Mouse (Mus musculus) left cerebral cortex, postnatal 4 days (tissue): ENCODE measurements around the gene Dnah5. TPM values are rescaled to one million over a fixed set of nuclear protein-coding genes. Genes with fewer than 3 reads are reported as not detected.
A peak's percentile ranks its signal among the peaks of the same experiment; 100 is the strongest.
"Not testable (repeated sequence)": the region's sequence is repeated elsewhere in the genome, so short reads cannot be mapped to it uniquely, and the experiment has no call there.

ENCODE experiments used
- DNase-seq: peaks from one replicate; pipeline ENCODE4 v3.0.0-alpha.2; 2022
- intact Hi-C: fragments of 180-260 bp; cut with DNase I; formaldehyde crosslinking; loops from one replicate; pipeline ENCODE4 v1.15.1; 2025
- total RNA-seq, 2 experiments: library from RNA; stranded (reverse); gene quantifications; 2 replicates each; pipeline ENCODE4 v1.2.3; 2021

Gene Dnah5
- total RNA-seq, 2 experiments from 2014 or later, result 4.0 to 4.2 TPM

DNA sequence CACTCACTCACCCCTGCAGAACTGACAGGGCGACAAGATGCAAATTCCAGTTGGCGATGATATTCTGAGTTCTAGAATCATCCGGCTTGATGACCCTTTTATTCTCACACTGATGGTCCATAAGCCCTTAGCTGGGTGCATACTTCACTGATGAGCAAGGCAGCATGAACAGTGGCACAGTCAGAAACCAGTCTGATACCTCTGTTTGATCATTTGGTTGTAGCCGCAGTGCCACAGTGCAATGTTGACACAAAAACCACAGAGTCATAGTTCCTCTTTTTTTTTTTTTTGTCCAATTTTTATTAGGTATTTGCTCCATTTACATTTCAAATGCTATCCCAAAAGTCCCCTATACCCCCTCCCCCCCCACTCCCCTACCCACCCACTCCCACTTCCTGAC lies 95.9 kb downstream of the Dnah5 start:
- intact Hi-C loops, result no loop called here
- DNase-seq, result no peak

DNA sequence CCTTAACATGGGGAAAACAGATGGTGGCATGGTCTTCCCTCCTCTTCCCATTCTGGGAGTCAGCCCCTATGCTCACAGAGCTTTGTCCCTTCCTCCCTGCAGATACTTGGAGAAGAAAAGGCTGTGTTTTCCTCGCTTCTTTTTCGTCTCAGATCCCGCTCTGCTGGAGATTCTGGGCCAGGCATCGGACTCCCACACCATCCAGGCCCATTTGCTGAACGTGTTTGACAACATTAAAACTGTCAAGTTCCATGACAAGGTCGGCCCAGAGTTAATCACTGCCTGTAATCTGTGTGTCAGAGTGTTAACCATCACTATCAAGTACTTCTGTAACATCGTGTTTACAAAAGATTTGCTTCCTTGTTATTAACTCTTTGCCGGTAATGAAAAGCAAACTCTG lies 103.6 kb downstream of the Dnah5 start:
- intact Hi-C loops, result no loop called here
- DNase-seq, result no peak

DNA sequence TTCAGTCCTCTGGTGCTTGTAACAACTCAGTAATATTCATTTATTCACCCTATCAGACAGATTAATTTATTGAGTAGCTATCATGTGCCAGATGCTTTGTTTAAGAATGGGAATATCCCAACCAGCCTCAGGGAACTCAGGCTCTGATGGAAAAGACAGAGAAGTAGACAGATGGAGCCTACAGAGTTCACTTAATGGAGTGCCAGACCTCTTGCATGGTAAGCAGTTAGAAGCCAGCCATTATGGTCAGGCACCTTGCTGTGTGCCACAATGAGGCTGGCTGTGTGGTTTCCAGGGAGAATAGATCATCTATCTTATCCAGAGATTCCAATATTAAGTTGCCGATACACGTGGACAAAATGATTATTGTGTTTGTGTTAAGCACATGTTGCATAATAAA lies 104.3 kb downstream of the Dnah5 start:
- intact Hi-C loops, result no loop called here
- no peak for DNase-seq

DNA sequence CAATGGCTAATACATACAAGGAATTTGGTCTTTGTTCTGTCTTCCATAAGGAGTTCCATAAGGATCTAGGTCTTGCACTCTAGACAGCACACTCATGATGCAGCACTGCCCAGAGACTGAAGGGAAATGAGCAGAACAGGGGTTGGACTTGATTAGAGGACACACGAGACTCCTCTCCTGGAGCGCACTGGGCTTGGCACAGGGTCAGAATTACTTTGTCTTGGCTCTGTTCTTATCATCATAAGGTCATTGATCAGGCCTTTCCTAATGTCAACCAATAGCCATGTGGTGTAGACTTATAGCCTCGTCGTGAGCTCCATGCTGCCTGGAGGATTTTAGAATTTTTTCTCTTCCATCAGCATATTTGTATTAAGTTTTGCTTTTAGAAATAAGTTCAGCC lies 107.0 kb downstream of the Dnah5 start:
- intact Hi-C loops, result no loop called here
- DNase-seq, result no peak

DNA sequence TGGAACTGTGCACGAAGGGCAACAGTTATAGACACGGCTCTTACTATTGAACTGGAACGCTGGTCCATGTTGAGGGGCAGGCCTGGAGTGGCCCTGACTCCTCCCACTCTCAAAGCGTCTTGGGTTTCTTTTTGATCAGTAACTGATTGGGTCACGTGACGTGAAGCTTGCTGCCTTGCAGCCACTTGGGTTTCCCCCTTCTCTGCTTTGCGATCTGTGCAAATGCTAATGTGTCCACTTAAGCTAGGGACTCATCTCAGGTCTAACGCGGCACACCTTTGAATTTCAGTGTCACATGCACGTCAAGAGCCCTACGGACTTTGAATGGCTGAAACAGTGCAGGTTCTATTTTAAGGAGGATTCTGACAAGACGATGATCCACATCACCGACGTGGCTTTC lies 109.9 kb downstream of the Dnah5 start:
- no peak for DNase-seq
- intact Hi-C loops, result no loop called here

DNA sequence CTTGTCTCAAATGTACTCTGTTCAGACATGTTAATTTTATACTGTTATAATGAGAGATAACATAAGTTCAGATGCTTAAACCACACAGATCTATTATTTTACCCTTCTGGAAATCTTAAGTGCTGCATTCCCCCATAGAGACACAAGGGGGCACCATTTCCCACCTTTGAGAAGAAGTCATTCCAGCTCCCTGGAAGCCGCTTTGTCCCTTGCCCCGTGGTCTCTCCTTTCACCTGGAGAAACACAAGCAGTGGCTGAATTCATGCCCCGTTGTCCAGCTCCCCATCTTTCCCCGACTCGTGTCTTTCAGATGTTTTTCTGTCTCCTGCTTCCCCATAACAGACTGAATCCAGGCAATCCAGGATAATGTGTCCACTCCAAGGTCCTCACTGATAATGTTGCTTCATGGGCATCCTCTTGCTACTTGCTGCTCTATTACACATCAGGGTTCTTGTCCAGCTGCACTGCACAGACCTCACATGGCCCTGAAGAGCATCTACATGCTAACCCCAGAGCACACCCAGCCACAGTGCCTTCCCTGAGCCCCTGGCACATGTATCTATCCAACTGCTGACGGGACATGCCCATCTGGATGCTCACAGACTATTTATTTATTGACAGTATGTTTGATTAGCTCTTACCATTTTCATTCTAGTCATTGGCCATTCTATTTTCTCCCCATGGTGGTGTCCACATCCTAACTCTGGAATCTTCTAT lies 112.4 kb downstream of the Dnah5 start:
- intact Hi-C loops, result no loop called here
- DNase-seq, result peak; percentile 61

DNA sequence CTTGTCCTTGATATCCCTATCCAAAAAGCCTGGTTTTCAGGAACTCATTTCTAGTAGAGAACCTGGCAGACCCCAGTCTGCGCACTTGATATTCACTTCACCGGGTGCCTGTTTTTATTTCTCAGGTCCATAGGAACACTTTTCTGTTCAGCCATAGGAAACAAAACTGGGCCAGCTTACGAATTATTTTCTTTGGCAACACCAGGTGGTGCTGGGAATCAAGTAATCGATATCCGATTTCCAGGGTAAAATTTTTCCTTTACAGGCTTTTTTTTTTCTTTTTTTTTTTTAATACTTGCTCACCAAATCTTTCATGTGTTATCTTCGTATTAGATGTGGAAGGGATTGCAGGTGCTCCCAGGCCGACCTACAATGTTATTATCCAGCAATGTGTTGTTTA lies 119.0 kb downstream of the Dnah5 start:
- intact Hi-C loops, result no loop called here
- DNase-seq, result no peak

DNA sequence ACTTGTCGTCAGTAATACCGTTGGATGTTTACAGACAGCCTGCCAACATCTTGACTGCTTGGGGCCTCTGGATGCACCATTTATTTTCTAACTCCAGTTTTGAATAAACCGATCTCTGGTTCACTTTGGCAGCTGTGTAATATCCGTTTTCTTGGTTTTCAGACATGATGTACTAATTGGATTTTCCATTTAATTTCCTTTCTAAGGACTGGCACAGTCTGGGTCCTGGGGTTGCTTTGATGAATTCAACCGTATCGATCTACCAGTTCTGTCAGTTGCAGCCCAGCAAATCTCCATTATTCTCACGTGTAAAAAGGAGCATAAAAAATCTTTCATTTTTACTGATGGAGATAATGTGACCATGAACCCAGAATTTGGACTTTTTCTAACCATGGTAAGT lies 123.4 kb downstream of the Dnah5 start:
- intact Hi-C loops, result no loop called here
- DNase-seq, result no peak

DNA sequence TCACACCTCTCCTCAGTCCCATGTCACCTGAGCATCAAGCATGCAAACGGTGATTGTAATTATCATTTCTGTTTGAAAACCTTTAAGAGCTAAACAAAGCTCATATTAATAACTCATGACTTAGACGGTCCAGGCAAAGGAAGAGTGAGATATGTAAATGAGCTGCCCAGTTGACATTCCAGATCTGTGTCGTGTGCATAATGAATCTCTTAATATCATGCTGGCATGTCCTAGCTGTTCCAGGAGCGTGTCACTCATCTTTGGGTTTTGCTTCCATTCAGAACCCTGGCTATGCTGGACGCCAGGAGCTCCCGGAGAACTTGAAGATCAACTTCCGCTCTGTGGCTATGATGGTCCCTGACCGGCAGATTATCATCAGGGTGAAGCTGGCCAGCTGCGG lies 123.9 kb downstream of the Dnah5 start:
- intact Hi-C loops, result no loop called here
- DNase-seq, result peak; percentile 12

DNA sequence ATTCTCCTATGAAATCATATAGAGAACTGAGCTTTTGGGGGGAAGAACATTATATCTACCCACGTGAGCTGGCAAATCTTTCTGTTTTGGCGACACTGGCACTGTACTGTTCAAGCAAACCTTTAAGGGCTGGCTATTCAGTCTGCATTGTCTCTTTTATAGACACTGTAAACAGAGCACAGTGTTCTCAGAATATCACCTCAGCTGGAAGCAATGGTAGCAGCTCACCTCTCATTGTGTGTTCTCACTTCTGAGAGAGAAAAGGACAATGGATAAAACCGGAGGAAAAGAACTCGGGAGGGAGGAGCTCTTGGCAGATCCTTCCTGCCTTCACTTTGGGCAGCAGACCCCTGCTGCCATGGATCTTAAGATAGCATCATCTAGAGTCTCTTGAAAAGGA lies 137.6 kb downstream of the Dnah5 start:
- DNase-seq, result no peak
- intact Hi-C loops, result no loop called here

DNA sequence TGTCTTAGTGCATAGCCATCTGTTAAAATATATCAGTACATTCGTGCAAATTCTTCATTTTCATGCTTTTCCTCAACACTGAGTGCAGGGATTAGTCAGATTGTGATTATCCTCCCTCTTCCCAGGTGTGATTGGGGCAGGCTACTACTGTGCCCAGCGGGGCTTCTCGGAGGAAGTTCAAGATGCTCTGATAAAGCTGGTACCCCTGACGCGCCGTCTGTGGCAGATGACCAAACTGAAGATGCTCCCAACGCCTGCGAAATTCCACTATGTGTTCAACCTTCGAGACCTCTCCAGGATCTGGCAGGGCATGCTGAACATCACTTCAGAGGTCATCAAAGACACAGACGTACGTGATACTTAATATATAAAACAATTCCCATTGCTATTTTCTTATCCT lies 164.0 kb downstream of the Dnah5 start:
- DNase-seq, result peak; percentile 14
- intact Hi-C loops, result no loop called here

DNA sequence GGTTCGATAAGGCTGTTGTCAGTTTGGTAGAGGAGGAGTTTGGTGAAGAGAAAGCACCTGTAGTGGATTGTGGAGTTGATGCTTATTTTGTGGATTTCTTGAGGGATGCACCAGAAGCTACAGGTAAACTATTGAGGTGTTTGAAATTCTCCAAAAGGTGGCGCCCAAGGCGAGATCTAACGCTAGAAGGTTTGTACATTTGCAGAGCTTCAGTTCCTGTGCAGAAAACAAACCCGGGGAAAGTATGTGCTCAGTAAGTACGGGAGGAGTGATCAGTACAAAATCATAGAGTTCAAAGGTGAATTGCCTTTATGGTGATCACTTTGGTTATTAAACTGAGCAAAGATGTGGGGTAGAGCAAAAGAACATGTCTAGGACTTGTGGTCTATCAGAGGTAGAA lies 166.9 kb downstream of the Dnah5 start:
- intact Hi-C loops, result no loop called here

DNA sequence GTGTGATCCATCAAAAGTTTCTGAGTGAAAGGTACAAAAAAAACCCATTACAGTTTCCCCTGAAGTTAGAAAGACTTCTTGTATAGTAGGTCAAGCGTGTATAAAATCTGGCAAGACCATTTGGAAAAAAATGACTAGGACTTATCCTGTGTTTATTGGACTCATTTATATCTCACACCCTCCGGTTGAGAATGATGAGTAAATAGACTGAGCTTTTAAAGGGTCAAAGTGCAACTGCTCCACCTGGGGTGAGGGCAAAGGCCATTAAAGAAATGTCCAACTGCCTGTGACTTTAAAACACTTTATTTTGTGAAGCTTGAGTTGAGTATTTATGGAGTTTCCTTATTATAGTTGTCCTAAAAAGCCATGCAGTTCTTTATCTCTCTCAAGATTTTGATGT lies 168.0 kb downstream of the Dnah5 start:
- no peak for DNase-seq
- intact Hi-C loops, result no loop called here

More for the DNA sequence above, 166.9 kb downstream of the Dnah5 start:
- DNase-seq, result no peak

DNA sequence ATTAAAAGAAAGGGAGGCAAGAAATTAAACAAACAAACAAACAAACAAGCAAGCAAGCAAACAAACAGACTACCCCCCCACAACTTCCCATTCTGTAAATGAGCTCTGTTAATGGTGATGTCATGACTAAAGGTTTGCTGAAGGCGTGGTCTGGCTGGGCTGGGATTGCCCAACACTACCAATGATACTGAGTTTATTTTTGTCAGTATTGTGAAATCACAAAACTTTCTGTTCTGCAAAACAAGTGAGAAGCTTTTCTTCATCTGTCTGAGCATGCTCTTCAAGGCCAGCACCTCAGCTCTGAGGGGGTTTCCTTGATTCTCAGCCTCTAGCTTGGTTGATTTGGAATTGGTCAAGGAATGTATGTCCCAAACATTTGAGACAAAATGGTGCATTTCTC lies 170.8 kb downstream of the Dnah5 start:
- DNase-seq, result no peak
- intact Hi-C loops, result no loop called here

DNA sequence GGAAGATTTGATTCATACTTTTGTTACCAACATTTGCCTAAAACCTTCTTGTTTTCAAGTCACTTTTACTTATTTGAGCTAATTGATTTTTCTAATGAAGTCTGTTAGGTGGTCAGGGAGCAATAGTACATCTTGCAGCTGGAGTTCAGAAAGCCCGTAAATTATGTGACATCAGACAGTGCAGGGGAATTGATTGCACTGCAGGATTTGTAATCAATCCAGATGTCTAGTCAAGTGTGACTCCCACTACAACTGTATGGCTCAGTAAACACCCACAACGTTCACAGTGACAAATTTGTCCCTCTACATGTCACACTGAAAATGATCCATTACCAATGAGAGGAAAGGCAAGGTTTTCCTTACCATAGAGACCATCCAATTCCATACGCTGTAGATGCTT lies 177.4 kb downstream of the Dnah5 start:
- intact Hi-C loops, result no loop called here
- no peak for DNase-seq

DNA sequence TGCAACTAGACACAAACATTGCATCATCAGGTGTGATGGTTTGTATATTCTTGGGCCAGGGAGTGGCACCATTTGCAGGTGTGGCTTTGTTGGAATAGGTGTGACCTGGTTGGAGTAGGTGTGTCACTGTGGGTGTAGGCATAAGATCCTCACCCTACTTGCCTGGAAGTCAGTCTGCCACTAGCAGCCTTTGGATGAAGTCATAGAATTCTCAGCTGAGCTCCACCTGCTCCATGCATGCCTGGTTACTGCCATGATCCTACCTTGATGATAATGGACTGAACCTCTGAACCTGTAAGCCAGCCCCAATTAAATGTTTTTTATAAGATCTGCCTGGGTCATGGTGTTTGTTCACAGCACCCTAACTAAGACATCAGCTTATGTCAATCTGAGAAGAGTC lies 190.2 kb downstream of the Dnah5 start:
- intact Hi-C loops, DNase-seq: not testable (repeated sequence)

DNA sequence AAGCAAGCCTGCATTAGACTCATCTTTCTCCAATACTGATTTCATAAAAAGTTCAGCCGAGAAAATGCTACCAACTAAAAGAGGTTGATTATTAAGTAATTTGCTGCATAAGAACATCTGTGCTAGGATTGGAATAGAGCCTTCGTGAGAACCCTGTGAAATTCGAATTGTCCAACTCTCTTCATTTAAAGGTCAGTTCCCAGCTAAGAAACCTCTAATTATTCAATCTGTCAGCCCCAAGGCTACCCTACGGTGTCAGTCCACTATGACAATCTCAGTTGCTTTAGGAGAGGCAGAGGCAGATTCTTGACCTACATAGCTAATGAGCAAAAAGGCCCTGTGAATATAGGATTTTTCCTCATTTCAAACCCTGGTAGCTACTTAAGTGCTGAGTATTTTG lies 191.9 kb downstream of the Dnah5 start:
- DNase-seq, result no peak
- intact Hi-C loops, result no loop called here

DNA sequence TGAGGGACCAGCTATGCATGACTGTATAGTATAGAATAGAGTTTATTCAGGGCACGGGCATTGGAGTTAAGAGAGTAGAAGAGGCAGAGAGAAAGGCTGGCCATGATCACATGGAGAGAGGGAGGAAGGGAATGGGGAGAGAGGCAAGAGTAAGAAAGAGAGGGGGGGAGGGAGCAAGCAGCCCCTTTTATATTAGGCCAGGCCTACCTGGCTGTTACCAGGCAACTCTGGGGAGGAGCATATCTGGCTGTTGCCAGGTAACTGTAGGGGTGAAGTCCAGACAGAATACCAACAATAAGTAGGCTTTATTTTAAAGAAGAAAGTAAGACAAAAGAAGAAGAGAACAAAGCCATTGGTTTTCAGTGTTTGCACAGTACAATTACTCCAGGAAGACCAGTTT lies 194.9 kb downstream of the Dnah5 start:
- intact Hi-C loops, result no loop called here
- no peak for DNase-seq

DNA sequence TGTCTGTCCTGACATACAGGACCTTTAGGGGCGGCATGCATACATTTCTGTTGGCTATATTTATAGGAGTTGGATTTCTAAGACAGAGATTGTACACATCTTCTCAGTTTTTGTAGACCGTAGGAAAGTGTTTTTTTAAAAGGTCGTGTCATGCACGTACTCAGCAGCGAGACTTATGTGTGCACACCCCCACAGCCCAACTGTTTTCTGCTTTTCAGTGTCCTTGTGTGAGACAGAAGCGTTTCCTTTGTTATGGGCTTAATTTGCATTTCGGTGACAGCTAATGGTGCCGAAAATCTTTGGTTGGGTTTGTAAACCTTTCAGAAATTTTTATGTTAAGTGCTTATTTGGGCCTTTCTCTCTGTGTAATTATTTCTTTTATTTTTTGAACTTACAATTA lies 195.7 kb downstream of the Dnah5 start:
- intact Hi-C loops, result no loop called here

DNA sequence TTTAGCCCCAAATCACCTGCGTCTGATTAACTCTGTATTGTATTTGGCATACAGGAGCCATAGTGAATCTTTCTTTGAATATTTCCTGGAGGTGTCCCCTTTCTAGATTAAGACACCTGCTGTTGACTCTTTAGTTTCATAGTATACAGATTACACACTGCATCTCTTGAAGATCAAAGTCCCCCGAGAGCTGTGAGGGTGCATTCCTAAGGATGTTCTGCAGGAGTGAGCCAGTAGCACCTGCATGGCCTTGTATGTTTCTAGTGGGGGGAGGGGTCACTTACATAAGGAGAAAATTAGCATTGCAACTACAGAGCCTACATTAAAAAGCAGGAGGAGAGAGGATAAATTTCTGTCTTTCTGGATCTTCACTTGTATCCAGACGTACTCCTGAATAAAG lies 201.1 kb downstream of the Dnah5 start:
- no peak for DNase-seq
- intact Hi-C loops, result no loop called here

More for the DNA sequence above, 195.7 kb downstream of the Dnah5 start:
- DNase-seq, result no peak

DNA sequence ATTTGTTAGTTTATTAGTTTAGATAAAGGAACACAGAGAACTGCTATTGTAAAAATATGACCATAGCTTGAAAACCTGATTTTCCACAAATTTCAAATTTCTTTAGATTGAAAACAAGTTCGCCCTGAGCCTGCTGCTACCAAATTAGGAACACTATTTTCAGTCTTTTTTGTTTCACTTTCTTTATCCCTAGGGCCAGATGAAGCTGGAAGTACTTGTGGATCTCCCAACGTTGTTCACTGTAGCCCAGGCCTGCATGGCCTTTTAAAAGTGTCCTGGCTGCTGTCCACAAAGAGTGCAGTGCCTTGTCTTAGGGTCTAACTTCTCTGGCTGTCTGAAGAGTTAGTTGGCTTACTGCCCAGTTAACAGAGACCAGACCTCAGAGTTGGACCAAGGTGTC lies 201.6 kb downstream of the Dnah5 start:
- intact Hi-C loops, result no loop called here
- no peak for DNase-seq

DNA sequence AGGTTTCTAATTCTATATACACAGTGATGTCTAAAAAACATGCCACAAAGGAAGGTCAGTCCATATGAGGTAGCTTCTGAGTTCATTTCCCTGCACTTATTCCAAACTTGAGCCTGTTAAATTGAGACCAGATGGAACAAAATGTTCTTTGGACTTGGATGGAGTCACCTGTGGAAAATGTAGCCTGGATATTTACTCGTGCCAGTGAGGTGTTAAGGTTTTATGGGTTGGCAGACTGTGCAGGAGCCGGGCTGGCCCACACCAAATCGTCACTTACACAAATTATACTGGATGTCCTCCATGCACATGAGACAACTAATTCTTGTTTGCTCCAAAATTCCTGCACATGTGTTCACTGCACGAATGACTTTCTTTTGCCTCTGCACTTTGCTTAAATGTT lies 236.2 kb downstream of the Dnah5 start:
- DNase-seq, result no peak
- intact Hi-C loops, result no loop called here

DNA sequence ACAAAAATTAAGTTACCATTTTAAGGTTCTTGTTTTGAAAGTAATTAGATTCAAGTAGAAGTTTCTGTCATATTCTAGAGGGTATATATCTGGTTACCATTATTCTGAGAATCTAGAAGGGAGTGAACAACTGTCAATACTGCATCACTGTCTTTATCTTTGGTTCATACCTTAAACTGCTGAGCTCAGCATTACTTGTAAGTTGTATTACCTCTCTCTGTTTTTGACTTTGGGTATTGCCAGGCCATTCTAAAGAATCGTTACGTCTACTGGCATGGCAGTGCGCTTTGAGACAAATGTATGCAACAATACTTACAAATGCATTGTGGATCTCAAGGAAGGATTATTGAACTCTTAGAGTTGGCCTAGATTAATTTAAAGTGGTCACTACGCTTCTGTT lies 240.9 kb downstream of the Dnah5 start:
- DNase-seq, result no peak
- intact Hi-C loops, result no loop called here
